Mouse (Mus musculus) heart, postnatal 0 days (tissue): Measurements from ENCODE around the gene Exoc4. TPM values are rescaled to one million over a fixed set of nuclear protein-coding genes. Genes with fewer than 3 reads are reported as not detected.

ENCODE experiments used
- ATAC-seq: fragments of 200-750 bp; cut with Nextera tagmentation; 2 replicates; pipeline ENCODE4 v1.8.0; 2017; ENCODE audit warnings: low read depth, moderate number of reproducible peaks, moderate library complexity; ENCODE audit not compliant: insufficient read depth
- DNase-seq: peaks from one replicate; pipeline ENCODE4 v3.0.0-alpha.2; 2016; ENCODE audit warnings: low spot score
- H3K27ac ChIP-seq: fragments of 300-500 bp; sonication (generic); 2 replicates; pipeline ENCODE4 v1.5.1; 2014; ENCODE audit warnings: low read depth, mild to moderate bottlenecking
- H3K27me3 ChIP-seq: fragments of 300-500 bp; sonication (generic); 2 replicates; pipeline ENCODE4 v1.6.1; 2014; ENCODE audit warnings: low read length, mixed read lengths; ENCODE audit not compliant: control insufficient read depth, insufficient read depth
- H3K36me3 ChIP-seq: fragments of 300-500 bp; sonication (generic); replicated peaks from 2 replicates; pipeline ENCODE4 v1.6.1; 2014; ENCODE audit warnings: low read length, mixed read lengths; ENCODE audit not compliant: control insufficient read depth, insufficient read depth
- H3K4me1 ChIP-seq: fragments of 300-500 bp; sonication (generic); 2 replicates; pipeline ENCODE4 v1.6.1; 2014; ENCODE audit warnings: antibody characterized with exemption; ENCODE audit not compliant: control insufficient read depth, insufficient read depth
- H3K4me2 ChIP-seq: fragments of 300-500 bp; sonication (generic); 2 replicates; pipeline ENCODE4 v1.6.1; 2014; ENCODE audit warnings: low read depth, mild to moderate bottlenecking, low read length, moderate library complexity
- H3K4me3 ChIP-seq: fragments of 300-500 bp; sonication (generic); 2 replicates; pipeline ENCODE4 v1.5.1; 2014; ENCODE audit warnings: low read depth, low read length
- H3K9ac ChIP-seq: fragments of 300-500 bp; sonication (generic); replicated peaks from 2 replicates; pipeline ENCODE4 v1.6.1; 2014; ENCODE audit warnings: low read depth, low read length, mixed read lengths
- H3K9me3 ChIP-seq: fragments of 300-500 bp; sonication (generic); replicated peaks from 2 replicates; pipeline ENCODE4 v1.6.1; 2016; ENCODE audit warnings: low read length; ENCODE audit not compliant: control insufficient read depth
- CTCF ChIP-seq: IDR thresholded peaks from 2 replicates; pipeline ENCODE4 v1.5.1; 2016; ENCODE audit warnings: antibody characterized with exemption, control low read depth, low read depth
- EP300 ChIP-seq: IDR thresholded peaks from 2 replicates; pipeline ENCODE4 v1.6.1; 2016; ENCODE audit warnings: antibody characterized with exemption, low read depth
- WGBS: fragments of 180-500 bp; shearing (Covaris S2); extraction: QIAGEN DNeasy Blood & Tissue Kit; methylation state at CpG from one replicate; pipeline ENCODE4 v1.1.7; 2014; 5-methylcytosine and 5-hydroxymethylcytosine counted together
- polyA plus RNA-seq: library from polyadenylated mRNA; unstranded; fragments of >200 nt; fragmentation: Nextera tagmentation; extraction: Ambion mirVana; gene quantifications from 2 replicates; pipeline ENCODE4 v1.2.1, GENCODE M21; 2015
- total RNA-seq: library from RNA; depleted of rRNA; stranded (reverse); fragments of >200 nt; gene quantifications from 2 replicates; pipeline ENCODE4 v1.2.3, GENCODE M21; 2014; ENCODE audit warnings: low replicate concordance

Exoc4 gene
- total and polyA plus RNA-seq, 2 experiments from 2014 or later, result 15.8 to 54.6 TPM

- peak overlapping the region; percentile 18; the same call in 1 of the 2 replicates for H3K4me2 ChIP-seq
- H3K36me3 ChIP-seq, result no peaks in the 10 kb centered on the region
- H3K9ac ChIP-seq, result no peak overlapping the region
- peaks cover 4% of the 10 kb centered on the region; the same call in 1 of the 2 replicates for H3K9me3 ChIP-seq
- 28% methylated on average over 6 of the region's 6 CpGs for WGBS
- no peak overlapping the region for H3K4me3 ChIP-seq
- ATAC-seq (no peak), DNase-seq (peak; percentile 22)
- H3K27ac ChIP-seq, result no peak overlapping the region
- H3K4me1 ChIP-seq, result no peaks in the 10 kb centered on the region; the same call in 1 of the 2 replicates
- H3K27me3 ChIP-seq, result no peaks in the 10 kb centered on the region
- TF ChIP-seq CTCF (no peak), EP300 (no peak)
Observed at GRCm38 (mm10) chr6:33361613-33362012, 112.7 kb downstream of the Exoc4 start.

- no peaks in the 10 kb centered on the region for H3K4me1 ChIP-seq
Observed at GRCm38 (mm10) chr6:33380517-33380916, 131.6 kb downstream of the Exoc4 start.

GRCm38 (mm10) chr6:33382176-33382575 is 133.3 kb downstream of the Exoc4 start:
- Histone ChIP-seq H3K4me3 (no peak overlapping the region), H3K9ac (no peak overlapping the region), H3K4me1 (no peaks in the 10 kb centered on the region), H3K4me2 (no peak overlapping the region), H3K36me3 (no peaks in the 10 kb centered on the region), H3K27me3 (no peaks in the 10 kb centered on the region), H3K9me3 (no peaks in the 10 kb centered on the region), H3K27ac (no peak overlapping the region)
- 90% methylated on average over 3 of the region's 3 CpGs for WGBS
- ATAC-seq (no peak), DNase-seq (no peak)
- no peak for TF ChIP-seq CTCF
- no peak for TF ChIP-seq EP300

More at GRCm38 (mm10) chr6:33380517-33380916, 131.6 kb downstream of the Exoc4 start:
- H3K9me3 ChIP-seq, result no peaks in the 10 kb centered on the region
- no peak for ATAC-seq
- no peak overlapping the region for H3K9ac ChIP-seq
- H3K36me3 ChIP-seq, result no peaks in the 10 kb centered on the region
- DNase-seq, result no peak
- H3K27ac ChIP-seq, result no peak overlapping the region
- no peak overlapping the region for H3K4me2 ChIP-seq
- 58% methylated on average over 3 of the region's 3 CpGs for WGBS
- TF ChIP-seq CTCF (no peak), EP300 (no peak)
- H3K4me3 ChIP-seq, result no peak overlapping the region
- H3K27me3 ChIP-seq, result no peaks in the 10 kb centered on the region

- Histone ChIP-seq H3K4me3 (no peak overlapping the region), H3K27me3 (no peaks in the 10 kb centered on the region), H3K4me2 (no peak overlapping the region), H3K27ac (no peak overlapping the region), H3K36me3 (no peaks in the 10 kb centered on the region), H3K4me1 (no peaks in the 10 kb centered on the region), H3K9me3 (no peaks in the 10 kb centered on the region), H3K9ac (no peak overlapping the region)
- no peak for DNase-seq
- TF ChIP-seq CTCF (peak; percentile 28; the same call in 1 of the 2 replicates), EP300 (no peak)
- WGBS, result 78% methylated on average over 2 of the region's 2 CpGs
- no peak for ATAC-seq
Observed at GRCm38 (mm10) chr6:33392020-33392419, 143.1 kb downstream of the Exoc4 start.

- Histone ChIP-seq H3K27me3 (no peaks in the 10 kb centered on the region), H3K27ac (no peak overlapping the region), H3K4me3 (no peak overlapping the region), H3K4me1 (no peaks in the 10 kb centered on the region), H3K36me3 (no peaks in the 10 kb centered on the region), H3K9ac (no peak overlapping the region), H3K4me2 (no peak overlapping the region), H3K9me3 (no peaks in the 10 kb centered on the region)
- WGBS, result 80% methylated on average over 1 of the region's 1 CpGs
- ATAC-seq (no peak), DNase-seq (no peak)
- TF ChIP-seq CTCF (no peak), EP300 (no peak)
Observed at GRCm38 (mm10) chr6:33399491-33399890, 150.6 kb downstream of the Exoc4 start.

GRCm38 (mm10) chr6:33401161-33401560 is 152.3 kb downstream of the Exoc4 start:
- Histone ChIP-seq H3K4me1 (no peaks in the 10 kb centered on the region), H3K9ac (no peak overlapping the region), H3K9me3 (no peaks in the 10 kb centered on the region), H3K27ac (no peak overlapping the region), H3K4me3 (no peak overlapping the region), H3K27me3 (no peaks in the 10 kb centered on the region), H3K4me2 (no peak overlapping the region), H3K36me3 (no peaks in the 10 kb centered on the region)
- WGBS, result 81% methylated on average over 2 of the region's 2 CpGs
- TF ChIP-seq CTCF (no peak), EP300 (no peak)
- ATAC-seq (no peak), DNase-seq (no peak)
